Mouse (Mus musculus): Measurements from ENCODE around the gene Dnah17. TPM values are rescaled to one million over a fixed set of nuclear protein-coding genes. Genes with fewer than 3 reads are reported as not detected.
A peak's percentile ranks its signal among the peaks of the same experiment; 100 is the strongest.

The Dnah17 gene
- polyA plus RNA-seq, 1 experiment from 2014 or later, result 0.11 TPM

DNA sequence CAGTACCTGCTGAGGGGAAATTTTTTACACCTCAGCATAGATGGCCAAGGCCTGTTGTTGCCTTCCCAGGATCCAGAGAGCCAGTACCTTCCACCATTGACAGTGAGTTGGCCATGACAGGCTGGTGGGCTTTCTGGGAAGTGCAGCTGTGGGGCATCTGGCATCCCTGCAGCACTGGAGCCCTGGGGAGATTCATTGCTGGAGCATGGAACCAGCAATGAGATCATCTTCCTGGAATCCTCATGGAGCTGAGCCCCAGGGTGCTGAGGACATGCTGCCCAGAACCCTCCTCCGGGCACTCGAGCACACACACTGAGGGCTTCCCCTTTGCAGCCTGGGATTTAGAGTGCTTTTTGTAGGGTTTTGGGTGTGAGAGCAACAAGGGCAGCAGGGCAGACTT, 135.2 kb downstream of the Dnah17 start:
- H3K9me3 ChIP-seq (ENCODE audit: low read length), result no peaks in the 10 kb centered on the region
- no peak overlapping the region for H3K4me3 ChIP-seq (ENCODE audit: low read depth, low read length)
- H3K27me3 ChIP-seq (ENCODE audit: insufficient read depth, low read length), result no peaks in the 10 kb centered on the region
- no peak for DNase-seq
- no peak overlapping the region for H3K27ac ChIP-seq (ENCODE audit: low read depth)
- ATAC-seq, result no peak
- 58% methylated on average over 2 of the region's 2 CpGs for WGBS (ENCODE audit: insufficient replicate concordance)
- TF ChIP-seq EP300 (IDR thresholded peaks at IDR 0.05; ENCODE audit: low read depth), result no peak
- peaks cover 6% of the 10 kb centered on the region; the same call in 1 of the 2 replicates for H3K36me3 ChIP-seq (replicated peaks; ENCODE audit: insufficient read depth, low read length)
- peaks cover 55% of the 10 kb centered on the region for H3K4me1 ChIP-seq (ENCODE audit: insufficient read depth)
- H3K4me2 ChIP-seq (ENCODE audit: low read depth, low read length), result no peak overlapping the region
- H3K9ac ChIP-seq (replicated peaks), result 0 out of 2 replicates have a peak overlapping the region, but pooled peaks have one; percentile 21

DNA sequence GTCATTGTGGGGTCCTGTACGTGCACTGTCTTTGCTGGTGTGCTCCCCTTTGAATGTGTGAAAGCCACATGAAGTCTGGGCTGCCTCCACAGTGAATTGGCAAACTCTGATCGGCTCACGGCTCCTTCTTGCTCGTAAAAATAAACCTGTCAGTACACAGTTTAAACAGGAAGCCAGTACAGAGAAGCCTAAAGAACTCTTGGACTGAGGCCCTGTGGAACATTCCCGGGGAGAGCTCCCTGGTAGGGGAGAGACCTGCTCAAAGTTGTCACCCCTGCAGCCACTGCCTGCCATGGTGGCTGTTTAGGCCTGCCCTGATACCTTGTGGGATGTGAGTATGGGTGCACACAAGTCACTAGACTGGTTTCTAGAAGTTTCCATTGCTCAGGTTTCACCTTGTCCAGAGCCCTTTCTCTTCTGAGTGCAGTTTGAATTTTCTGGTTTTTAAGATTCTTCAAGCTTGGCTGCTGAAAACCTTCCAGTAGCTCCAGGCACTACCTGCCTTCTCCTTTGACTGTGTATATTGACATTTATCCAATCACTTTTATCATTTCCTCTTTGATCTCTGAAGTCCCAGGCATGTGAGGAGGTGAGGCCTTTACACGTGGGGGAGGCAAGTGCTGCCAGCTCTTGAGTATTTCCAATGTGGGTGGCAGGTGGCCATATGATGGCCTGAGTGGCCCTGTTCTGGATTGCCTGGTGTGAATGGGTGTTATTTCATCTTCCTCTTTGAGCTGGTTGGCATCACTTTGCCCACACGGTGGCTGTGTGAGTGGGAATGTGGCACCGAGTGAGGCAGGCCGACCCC, 136.0 kb downstream of the Dnah17 start:
- DNase-seq, result no peak
- Histone ChIP-seq H3K27ac (ENCODE audit: low read depth) (peak overlapping the region; percentile 7; the same call in 1 of the 2 replicates), H3K4me2 (ENCODE audit: low read depth, low read length) (no peak overlapping the region), H3K36me3 (replicated peaks; ENCODE audit: insufficient read depth, low read length) (0 out of 2 replicates have a peak, but pooled peaks cover 8% of the 10 kb centered on the region), H3K9me3 (ENCODE audit: low read length) (no peaks in the 10 kb centered on the region), H3K9ac (replicated peaks) (no peak overlapping the region), H3K4me3 (ENCODE audit: low read depth, low read length) (no peak overlapping the region), H3K4me1 (ENCODE audit: insufficient read depth) (peaks cover 60% of the 10 kb centered on the region), H3K27me3 (ENCODE audit: insufficient read depth, low read length) (no peaks in the 10 kb centered on the region)
- TF ChIP-seq EP300 (IDR thresholded peaks at IDR 0.05; ENCODE audit: low read depth) (no peak), CTCF (IDR thresholded peaks at IDR 0.05; ENCODE audit: low read depth) (no peak)
- no peak for ATAC-seq
- 48% methylated on average over 9 of the region's 9 CpGs for WGBS (ENCODE audit: insufficient replicate concordance)

DNA sequence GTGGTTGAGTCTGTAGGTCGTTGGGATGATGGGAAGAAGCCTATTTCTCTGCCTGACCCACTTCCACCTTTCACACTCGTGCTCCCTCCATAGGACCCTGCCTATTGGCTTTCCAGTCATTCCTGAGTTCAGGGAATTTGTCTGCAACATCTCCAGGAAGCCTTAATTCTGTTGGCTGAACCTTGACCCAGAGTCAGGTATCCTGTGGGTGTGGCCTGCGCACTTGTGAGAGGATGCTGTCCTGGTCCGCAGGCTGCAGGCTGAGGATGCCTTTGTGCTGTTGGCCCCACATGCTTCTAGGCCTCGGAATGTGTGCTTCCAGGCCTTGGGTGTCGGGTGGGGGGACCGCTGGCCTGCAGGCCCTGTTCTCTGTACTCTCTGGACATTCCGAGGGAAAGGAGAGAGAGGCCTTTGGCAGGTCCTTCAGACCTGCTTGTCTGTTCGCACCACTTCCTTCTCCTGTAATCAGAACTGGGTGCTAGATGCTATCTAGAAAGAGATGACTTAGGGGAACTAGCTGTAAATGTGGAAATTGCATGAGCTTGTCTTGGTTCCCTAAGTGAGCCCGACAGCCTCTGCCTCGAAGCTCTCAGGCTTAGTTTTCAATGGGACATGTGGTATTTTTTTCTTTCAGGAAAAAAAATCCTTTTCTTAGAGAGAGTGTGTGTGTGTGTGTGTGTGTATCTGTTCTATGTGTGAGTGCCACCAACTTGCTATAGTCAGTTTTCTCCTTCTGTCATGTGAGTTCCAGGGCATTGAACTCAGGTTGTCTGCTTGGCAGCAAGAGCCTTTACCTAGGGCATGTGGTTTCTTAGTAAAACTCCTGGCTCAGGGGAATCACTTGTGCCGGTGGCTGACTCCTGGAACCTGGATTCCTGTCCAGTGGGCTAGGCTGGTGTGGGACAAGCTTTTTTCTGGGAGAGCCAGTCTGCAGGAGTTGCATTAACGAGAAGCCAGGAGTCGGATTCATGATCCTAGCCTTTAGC, 137.0 kb downstream of the Dnah17 start:
- Histone ChIP-seq H3K4me1 (ENCODE audit: insufficient read depth) (peaks cover 69% of the 10 kb centered on the region), H3K4me2 (ENCODE audit: low read depth, low read length) (peak overlapping the region; percentile 4; the same call in 1 of the 2 replicates), H3K4me3 (ENCODE audit: low read depth, low read length) (no peak overlapping the region), H3K9me3 (ENCODE audit: low read length) (no peaks in the 10 kb centered on the region), H3K9ac (replicated peaks) (no peak overlapping the region), H3K27ac (ENCODE audit: low read depth) (peak overlapping the region; percentile 81), H3K36me3 (replicated peaks; ENCODE audit: insufficient read depth, low read length) (0 out of 2 replicates have a peak, but pooled peaks cover 6% of the 10 kb centered on the region), H3K27me3 (ENCODE audit: insufficient read depth, low read length) (no peaks in the 10 kb centered on the region)
- ATAC-seq (no peak), DNase-seq (no peak)
- WGBS (ENCODE audit: insufficient replicate concordance), result 51% methylated on average over 14 of the region's 14 CpGs
- TF ChIP-seq EP300 (IDR thresholded peaks at IDR 0.05; ENCODE audit: low read depth) (no peak), CTCF (IDR thresholded peaks at IDR 0.05; ENCODE audit: low read depth) (no peak)

DNA sequence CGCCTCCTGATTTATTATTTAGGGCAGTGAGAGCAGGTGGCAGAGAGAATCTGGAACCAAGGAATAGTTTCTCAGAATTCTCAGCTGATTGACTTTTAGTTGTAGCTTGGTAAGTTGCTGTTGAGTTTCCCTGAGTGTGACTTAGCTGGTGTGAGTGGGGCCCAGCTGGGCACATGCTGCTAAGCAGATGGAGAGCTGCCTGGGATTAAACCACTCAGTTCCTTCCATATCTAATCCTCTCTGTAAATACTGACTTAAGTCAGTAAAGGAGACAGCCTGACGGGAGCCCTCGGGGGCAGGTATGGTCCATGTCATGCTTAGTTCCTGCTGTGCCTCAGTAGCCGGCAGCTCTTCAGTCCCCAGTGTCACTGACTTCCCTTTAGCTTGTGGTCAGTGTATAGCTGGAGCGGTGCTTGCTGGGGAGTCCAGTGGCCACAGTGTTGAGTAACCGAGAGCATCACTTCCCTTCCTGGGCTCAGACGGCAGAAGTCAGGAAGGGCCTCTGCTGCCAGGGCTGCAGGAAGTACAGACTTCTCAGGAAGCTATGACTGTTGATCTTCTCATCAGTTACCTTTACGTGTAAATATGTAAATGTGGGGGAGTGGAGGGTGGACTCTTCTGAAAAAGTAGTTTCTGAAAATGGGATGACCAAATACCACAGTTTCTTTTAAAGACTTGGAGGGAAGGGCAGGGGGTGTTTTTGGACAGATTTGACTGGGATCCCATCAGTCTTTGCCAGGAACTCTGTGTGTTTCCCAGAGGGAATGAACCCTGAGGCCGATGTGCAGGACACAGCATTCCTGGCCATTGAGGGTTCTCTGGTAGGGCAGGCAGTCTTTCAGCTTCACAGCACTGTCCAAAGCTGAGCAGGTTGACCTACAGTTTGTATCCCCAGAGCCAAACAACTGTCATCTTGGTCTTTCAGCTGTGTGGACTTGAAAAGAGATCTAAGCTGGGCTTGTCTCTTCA, 138.6 kb downstream of the Dnah17 start:
- peak; percentile 70 for DNase-seq
- Histone ChIP-seq H3K27ac (ENCODE audit: low read depth) (peak overlapping the region; percentile 81), H3K9me3 (ENCODE audit: low read length) (no peaks in the 10 kb centered on the region), H3K4me3 (ENCODE audit: low read depth, low read length) (no peak overlapping the region), H3K9ac (replicated peaks) (peak overlapping the region; percentile 38; the same call in 1 of the 2 replicates), H3K36me3 (replicated peaks; ENCODE audit: insufficient read depth, low read length) (0 out of 2 replicates have a peak, but pooled peaks cover 2% of the 10 kb centered on the region), H3K4me2 (ENCODE audit: low read depth, low read length) (no peak overlapping the region), H3K27me3 (ENCODE audit: insufficient read depth, low read length) (no peaks in the 10 kb centered on the region), H3K4me1 (ENCODE audit: insufficient read depth) (peaks cover 80% of the 10 kb centered on the region)
- WGBS (ENCODE audit: insufficient replicate concordance), result 36% methylated on average over 9 of the region's 9 CpGs
- peak; percentile 50 for ATAC-seq
- TF ChIP-seq CTCF (IDR thresholded peaks at IDR 0.05; ENCODE audit: low read depth), result no peak
- TF ChIP-seq EP300 (IDR thresholded peaks at IDR 0.05; ENCODE audit: low read depth), result peak; percentile 62; the same call in 1 of the 2 replicates

DNA sequence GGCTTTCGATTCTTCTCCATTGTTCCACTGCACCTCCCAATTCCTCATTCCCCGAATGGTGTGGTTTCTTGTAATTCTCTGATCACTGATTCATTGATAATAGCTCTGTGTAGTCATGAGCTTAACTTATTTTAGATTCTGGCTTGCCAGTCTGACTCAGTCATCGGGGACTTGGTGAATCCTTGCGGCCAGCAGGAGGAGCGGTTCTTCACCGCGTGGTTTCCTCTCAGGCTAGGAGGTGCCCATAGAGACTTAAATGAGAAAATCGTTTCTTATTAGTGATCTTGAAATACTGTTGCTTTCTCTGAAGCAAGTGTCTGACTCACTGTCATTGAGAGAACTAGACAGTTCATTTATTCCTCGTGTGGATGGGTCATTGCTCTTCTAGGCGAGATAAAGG, 140.5 kb downstream of the Dnah17 start:
- ATAC-seq, result no peak
- TF ChIP-seq CTCF (IDR thresholded peaks at IDR 0.05; ENCODE audit: low read depth) (peak; percentile 47), EP300 (IDR thresholded peaks at IDR 0.05; ENCODE audit: low read depth) (no peak)
- Histone ChIP-seq H3K4me2 (ENCODE audit: low read depth, low read length) (peak overlapping the region; percentile 59), H3K4me1 (ENCODE audit: insufficient read depth) (peaks cover 78% of the 10 kb centered on the region), H3K9me3 (ENCODE audit: low read length) (no peaks in the 10 kb centered on the region), H3K27me3 (ENCODE audit: insufficient read depth, low read length) (no peaks in the 10 kb centered on the region), H3K9ac (replicated peaks) (peak overlapping the region; percentile 53), H3K27ac (ENCODE audit: low read depth) (peak overlapping the region; percentile 81), H3K4me3 (ENCODE audit: low read depth, low read length) (peak overlapping the region; percentile 11; the same call in 1 of the 2 replicates), H3K36me3 (replicated peaks; ENCODE audit: insufficient read depth, low read length) (0 out of 2 replicates have a peak, but pooled peaks cover 2% of the 10 kb centered on the region)
- WGBS (ENCODE audit: insufficient replicate concordance), result 22% methylated on average over 10 of the region's 10 CpGs
- DNase-seq, result no peak

Data from liver, postnatal 0 days (tissue).